Mouse (Mus musculus) thymus, postnatal 4 days (tissue): Measurements from ENCODE around the gene Brd3.
A peak's percentile ranks its signal among the peaks of the same experiment; 100 is the strongest.

Experiments used
- DNase-seq: peaks from one replicate; pipeline ENCODE4 v3.0.0; 2021

The Brd3 gene

GRCm38 (mm10) chr2:27469991-27470355 lies 37.5 kb downstream of the Brd3 start:
- DNase-seq, result peak; percentile 6

DNA sequence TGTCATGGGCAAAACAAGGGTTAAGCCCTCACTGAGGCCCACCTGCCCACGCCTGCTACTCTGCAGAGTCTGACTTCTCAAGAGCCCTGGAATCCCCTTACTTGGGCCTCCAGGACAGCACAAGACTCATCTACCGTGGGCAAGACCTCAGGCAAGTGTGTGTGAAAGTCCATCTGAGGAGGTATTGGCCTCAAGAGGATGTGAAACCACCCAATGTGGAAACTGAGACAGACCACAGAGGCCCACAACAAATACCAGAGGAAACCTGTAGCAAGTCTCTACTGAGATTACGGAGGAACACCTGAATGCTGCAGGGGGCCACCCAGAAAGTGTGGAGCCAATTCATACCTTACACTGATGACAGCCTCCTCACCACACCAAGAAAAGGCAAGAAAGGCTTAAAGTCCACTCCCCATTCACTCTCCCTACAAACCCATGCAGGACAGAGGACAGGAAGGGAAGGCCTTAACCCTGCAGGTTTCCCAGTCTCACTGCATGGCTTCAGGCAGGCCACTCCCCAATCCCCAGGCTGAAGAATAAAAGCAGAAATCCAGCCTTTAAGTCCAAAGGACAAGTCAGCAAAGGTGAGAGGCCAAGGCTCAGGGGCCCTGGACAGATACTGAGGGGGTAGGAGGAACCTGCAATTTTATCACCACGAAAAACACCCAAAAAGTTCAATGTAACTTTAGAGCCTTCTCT lies 38.0 kb downstream of the Brd3 start:
- DNase-seq, result no peak

DNA sequence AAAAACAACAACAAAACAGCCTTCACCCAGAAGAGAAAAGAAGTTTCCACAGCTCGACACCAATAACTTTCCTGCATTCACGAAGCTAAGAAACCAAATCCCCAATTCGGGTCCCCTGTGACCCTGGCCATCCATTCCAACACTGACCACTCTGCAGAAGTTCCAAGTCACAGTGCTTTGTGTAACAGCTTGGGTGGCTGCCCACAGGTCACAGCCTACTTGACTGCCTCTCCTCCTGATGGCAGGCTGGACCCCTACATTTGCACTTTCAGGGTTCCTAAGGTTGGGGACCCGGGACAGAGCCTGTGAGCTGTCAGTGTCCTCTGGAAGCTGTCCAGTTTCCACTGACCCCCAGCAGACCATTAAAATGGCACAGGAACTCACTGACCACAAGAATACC lies 44.6 kb downstream of the Brd3 start:
- DNase-seq, result no peak

DNA sequence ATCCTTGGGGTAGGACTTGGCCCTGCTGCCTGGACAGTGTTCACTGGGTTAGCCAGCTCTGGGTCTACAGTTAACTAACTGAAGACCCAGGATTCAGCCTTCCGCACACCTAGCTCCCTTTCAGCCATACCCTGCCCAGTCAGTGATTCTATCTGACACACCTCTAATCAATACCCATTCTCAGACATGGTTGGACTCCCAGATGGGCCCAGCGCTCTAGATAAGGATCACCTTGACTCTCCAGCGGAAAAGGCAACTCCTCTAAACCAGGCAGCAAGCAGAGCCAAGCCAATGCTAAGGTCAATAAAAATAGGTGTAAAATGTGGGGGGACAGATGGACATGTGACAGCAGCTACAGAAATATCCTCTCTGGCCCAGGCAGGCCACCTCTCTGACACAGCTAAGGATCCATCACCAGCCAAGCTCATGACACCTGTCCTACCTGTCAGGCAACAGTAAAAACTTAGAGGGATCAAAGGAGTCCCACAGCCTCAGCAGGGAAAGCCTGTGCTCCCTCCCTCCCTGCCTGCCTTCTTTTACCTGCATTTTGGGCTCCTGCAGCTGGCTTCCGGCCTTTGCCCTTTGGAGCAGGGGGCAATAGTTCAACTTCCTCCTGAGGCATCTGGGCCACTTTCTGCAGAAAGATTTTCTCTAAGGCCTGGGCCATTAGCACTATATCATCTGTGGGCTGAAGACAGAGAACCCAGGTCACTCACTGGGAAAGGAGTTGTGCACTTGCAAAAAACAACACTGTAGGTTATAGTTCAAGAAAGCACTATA lies 45.4 kb downstream of the Brd3 start:
- DNase-seq, result no peak

- no peak for DNase-seq
Measured at GRCm38 (mm10) chr2:27460651-27461050, 46.8 kb downstream of the Brd3 start.

DNA sequence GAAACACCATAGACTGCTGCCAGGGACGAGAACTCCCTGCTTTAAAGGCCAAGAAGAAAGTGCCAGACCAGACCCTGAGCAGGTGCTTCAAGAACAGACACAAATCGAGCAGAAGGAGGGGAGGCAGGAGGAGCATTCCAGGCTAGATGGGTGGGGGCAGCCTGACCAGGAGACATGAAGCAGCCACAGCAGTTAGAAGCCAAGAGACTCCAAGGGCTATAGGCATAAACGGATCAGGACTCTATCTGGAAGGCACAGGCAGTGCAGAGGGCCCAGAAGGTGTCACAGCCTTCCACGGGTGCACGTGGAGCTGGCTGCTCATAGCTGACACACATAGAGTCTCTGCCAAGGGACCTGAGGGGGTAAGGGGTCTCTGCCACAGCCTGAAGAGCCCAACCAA lies 47.3 kb downstream of the Brd3 start:
- DNase-seq, result no peak

DNA sequence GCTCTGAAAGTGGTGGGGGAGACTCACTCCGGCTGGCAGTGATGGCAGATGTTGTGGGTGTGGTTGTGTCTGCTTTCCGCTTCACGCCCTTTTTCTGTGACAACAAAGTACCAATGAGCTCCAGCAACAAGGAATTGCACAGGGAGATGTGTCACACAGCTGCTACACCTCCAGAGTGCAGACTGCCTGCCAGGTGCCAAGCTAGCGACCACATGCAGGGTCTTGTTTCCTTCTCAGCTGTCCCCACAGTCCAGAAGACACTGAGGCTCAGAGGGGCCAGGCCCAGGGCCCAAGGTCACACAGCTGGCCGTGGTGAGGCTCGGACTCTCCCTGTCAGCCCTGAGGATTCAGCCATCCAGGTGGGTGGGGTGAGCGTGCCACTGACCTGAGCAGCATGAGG lies 47.7 kb downstream of the Brd3 start:
- no peak for DNase-seq

DNA sequence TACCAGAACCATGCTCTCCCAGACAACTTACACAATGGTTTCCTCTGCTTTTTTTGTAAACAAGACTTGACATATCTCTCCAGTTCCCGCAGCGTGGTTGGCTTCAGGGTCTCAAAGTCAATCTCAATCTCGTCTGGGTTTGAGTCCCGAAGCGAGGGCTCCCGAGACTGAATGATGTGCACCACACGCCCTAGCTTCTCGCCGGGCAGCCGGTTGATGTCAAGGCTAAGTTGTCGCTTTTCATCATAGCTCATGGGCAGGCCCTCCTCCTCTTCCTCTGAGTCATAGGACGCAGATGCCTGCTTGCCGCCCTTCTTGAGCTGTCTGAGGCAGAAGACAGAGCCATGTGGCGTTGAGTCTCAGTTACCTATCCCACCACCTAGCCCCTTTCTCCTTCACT lies 57.2 kb downstream of the Brd3 start:
- no peak for DNase-seq

DNA sequence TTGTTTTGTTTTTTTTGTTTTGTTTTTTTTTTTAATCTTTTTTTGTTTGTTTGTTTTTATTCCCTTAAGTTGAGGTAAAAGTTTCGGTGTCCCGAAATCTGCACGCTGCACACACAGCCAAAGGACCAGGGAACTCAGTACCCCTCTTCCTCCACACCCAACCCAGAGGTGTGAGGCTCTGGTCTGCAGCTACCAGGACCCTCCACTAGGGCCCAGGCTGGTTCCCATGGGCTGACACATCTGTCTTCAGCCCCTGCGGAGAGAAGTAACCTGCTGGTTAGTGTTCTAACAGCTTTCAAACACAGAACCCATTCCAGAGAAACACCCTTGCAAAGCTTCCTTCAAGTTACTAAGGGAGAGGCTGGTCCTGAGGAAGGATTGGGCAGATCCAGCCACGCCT lies 59.7 kb downstream of the Brd3 start:
- DNase-seq, result peak; percentile 63

GRCm38 (mm10) chr2:27446812-27447211 lies 60.6 kb downstream of the Brd3 start:
- DNase-seq, result no peak

DNA sequence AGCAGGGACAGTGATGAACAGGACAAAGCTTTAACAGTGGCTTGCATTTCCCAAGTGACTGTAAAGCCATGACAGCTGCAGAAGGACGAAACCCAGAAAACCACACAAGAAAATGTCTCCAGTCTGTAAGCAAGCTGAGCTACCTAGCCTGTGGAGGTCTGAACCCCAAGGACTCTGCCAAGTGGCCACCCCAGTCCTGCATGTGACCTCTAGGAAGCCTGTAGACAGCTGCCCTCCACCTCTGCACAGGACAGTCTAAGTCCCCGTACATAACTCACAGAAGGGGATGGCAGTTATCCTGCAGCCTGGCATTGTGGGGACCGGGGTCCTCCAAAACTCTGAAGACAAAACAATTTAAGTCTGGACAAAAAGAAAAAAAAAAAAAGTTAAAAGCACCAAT lies 61.6 kb downstream of the Brd3 start:
- DNase-seq, result no peak

GRCm38 (mm10) chr2:27443450-27443708 lies 64.1 kb downstream of the Brd3 start:
- DNase-seq, result no peak

GRCm38 (mm10) chr2:27442708-27443449 lies 64.6 kb downstream of the Brd3 start:
- no peak for DNase-seq

- DNase-seq, result peak; percentile 83
Measured at GRCm38 (mm10) chr2:27441767-27442707, 65.4 kb downstream of the Brd3 start, which contains the start of gene Brd3os. Brd3os (plus strand) TSS chr2:27442324.

DNA sequence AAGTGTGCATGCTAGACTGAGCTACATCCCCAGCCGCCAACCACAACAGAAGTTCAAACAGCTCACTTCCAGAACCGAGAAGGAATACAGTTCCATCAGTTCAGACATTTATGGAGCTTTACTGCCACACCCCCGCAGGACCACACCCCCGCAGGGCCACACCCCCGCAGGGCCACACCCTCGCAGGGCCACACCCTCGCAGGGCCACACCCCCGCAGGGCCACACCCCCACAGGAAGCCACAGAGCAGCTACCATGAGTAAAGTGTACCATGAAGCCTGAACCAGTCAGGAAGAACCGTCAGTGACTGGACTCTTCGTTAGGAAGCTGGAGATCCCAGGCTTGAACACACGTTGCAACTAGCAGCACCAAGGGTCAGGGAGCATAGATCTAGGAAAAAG lies 69.2 kb downstream of the Brd3 start:
- DNase-seq, result peak; percentile 81

GRCm38 (mm10) chr2:27437876-27438275 lies 69.6 kb downstream of the Brd3 start:
- no peak for DNase-seq

GRCm38 (mm10) chr2:27432599-27432998 lies 74.9 kb downstream of the Brd3 start:
- peak; percentile 50 for DNase-seq

- DNase-seq, result no peak
Measured at GRCm38 (mm10) chr2:27430621-27431020, 76.8 kb downstream of the Brd3 start.

GRCm38 (mm10) chr2:27428071-27428470 lies 79.4 kb downstream of the Brd3 start:
- DNase-seq, result peak; percentile 92

GRCm38 (mm10) chr2:27426855-27427457 lies 80.5 kb downstream of the Brd3 start, which contains the start of gene Vav2:
Vav2 (minus strand) TSS chr2:27427033.
- DNase-seq, result peak; percentile 96

- DNase-seq, result no peak
Measured at GRCm38 (mm10) chr2:27426406-27426854, 81.0 kb downstream of the Brd3 start.

DNA sequence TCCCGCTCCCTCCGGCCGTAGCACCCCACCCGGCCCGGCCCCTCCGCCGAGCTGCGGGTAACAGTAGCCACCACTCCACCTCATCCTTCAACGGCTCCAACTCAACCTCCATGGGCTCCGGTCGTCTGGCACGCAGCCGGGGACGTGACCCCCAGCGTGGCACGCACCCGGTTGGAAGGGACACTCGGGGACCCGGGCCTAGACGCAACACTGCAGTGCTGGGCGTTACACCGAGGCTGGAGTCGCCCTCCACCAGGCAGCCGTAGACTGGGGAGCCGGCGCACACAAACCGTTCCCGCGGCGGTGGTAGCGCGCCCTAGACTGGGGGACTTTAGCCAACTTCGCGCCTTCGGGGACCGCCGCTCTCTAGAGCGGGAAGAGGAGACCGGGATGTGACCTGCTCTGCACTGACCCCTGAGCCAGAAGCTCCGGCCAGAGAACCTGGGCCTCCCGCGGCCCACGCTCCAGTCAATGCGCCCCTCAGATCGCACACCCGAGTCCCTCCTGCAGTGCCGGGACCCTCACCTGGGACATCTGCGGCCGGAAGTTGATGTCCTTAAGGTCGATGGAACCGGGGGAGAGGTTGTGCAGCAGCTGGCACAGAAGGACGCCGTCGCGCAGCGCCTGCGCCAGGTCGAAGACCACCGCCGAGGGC lies 81.6 kb downstream of the Brd3 start:
- DNase-seq, result peak; percentile 70
